Mouse (Mus musculus): ENCODE measurements at regions not wholly inside any gene's neighbourhood (a gene's known extent, or its start where the extent isn't known, plus 50 kb on each side); places are given as distances from the start of the nearest gene placed in this dataset.
"Not testable (repeated sequence)": the region's sequence is repeated elsewhere in the genome, so short reads cannot be mapped to it uniquely, and the experiment has no call there.

DNA sequence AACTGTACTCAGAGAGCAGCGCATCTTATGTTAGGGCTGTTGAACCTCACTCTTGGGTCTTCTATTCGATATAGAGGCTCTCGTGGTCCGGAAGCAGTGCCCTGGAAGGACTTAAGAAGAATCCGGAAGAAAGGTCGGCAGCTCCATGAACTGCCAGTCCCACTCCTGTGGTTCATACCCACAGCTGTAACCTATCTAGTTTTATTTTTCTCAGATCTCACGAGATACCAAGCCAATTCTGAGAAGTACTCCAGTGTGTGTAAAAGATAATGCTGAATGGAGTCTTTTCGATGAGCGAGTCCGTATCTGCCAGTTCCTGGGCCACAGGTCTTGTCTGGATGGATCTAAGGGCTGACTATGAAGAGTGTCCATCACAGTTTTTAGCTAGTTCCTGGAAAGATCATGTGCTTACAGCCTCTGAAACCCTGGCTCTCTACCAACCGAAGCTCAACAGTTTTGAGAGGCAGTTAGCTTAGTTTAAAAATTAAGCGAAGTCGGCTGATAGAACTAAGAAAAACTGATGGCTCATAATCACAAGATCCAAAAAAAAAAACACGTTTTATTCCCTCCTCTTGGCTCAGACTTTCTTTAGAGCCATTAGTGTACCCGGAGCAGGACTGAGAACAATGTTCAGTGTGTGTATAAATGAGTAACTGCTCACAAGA is 86.5 kb upstream of the Abca1 start:
- H3K9ac ChIP-seq (ENCODE audit: low read depth, low read length) = no peak overlapping the region
- H3K4me3 ChIP-seq (ENCODE audit: low read depth, low read length) = no peak overlapping the region
- TF ChIP-seq CTCF (IDR thresholded peaks at IDR 0.05; ENCODE audit: low read depth) = no peak
- H3K27me3 ChIP-seq (replicated peaks; ENCODE audit: control insufficient read depth, insufficient read depth, low read length) = no peaks in the 10 kb centered on the region
- H3K9me3 ChIP-seq (ENCODE audit: control insufficient read depth) = no peaks in the 10 kb centered on the region
- no peaks in the 10 kb centered on the region for H3K4me1 ChIP-seq (replicated peaks; ENCODE audit: control insufficient read depth, insufficient read depth, low read length)
- ATAC-seq = no peak
- H3K27ac ChIP-seq (ENCODE audit: low read depth, low read length) = no peak overlapping the region
- 82% methylated on average over 15 of the region's 15 CpGs for WGBS
- no peak overlapping the region for H3K4me2 ChIP-seq (replicated peaks; ENCODE audit: low read depth)
- no peaks in the 10 kb centered on the region for H3K36me3 ChIP-seq (ENCODE audit: control insufficient read depth, insufficient read depth)

DNA sequence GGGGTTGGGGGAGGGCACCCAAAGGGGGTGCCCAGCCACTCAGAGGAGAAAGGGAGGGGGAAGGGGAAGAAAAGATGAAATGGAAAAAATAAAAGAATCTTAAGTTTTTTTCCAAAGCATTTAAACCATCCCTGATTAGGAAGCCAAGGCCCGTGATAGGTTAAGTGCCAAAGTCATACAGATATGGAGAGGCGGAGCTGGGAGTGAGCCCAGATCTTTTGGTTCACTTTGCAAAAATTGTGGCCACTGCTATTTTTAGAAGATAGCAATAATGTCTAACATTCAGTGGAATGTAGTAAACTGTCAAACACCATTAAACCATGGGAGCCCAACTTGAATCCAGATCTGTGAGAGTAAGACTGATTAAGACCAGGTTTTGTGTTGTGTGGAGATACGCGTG is 85.9 kb upstream of the Abca1 start:
- Histone ChIP-seq H3K36me3 (ENCODE audit: control insufficient read depth, insufficient read depth) (no peaks in the 10 kb centered on the region), H3K4me1 (replicated peaks; ENCODE audit: control insufficient read depth, insufficient read depth, low read length) (no peaks in the 10 kb centered on the region), H3K27me3 (replicated peaks; ENCODE audit: control insufficient read depth, insufficient read depth, low read length) (no peaks in the 10 kb centered on the region), H3K9ac (ENCODE audit: low read depth, low read length) (no peak overlapping the region), H3K27ac (ENCODE audit: low read depth, low read length) (no peak overlapping the region), H3K4me2 (replicated peaks; ENCODE audit: low read depth) (no peak overlapping the region), H3K9me3 (ENCODE audit: control insufficient read depth) (no peaks in the 10 kb centered on the region), H3K4me3 (ENCODE audit: low read depth, low read length) (no peak overlapping the region)
- TF ChIP-seq CTCF (IDR thresholded peaks at IDR 0.05; ENCODE audit: low read depth) = no peak
- 95% methylated on average over 4 of the region's 4 CpGs for WGBS
- no peak for ATAC-seq

DNA sequence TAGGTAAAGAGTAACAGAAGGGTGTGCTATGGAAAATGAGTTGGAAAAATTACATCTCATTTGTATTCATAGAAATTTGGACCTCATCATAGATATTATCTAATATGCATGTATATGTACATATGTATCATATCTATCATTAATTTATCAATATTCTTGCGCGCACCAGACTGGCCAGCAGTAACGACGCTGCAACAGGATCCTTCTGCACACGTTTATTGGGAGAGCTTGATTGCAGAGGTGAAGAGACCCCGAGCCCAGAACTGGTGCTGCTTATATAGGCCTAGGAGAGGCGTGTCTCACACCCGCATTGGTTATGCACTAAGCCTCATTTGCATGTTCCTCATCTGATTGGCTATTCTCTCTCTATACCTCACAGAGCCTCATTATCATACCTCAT is 83.8 kb upstream of the Abca1 start:
- H3K4me3 ChIP-seq (ENCODE audit: low read depth, low read length); H3K27me3 ChIP-seq (replicated peaks; ENCODE audit: control insufficient read depth, insufficient read depth, low read length); H3K9me3 ChIP-seq (ENCODE audit: control insufficient read depth); H3K9ac ChIP-seq (ENCODE audit: low read depth, low read length); ATAC-seq; H3K4me2 ChIP-seq (replicated peaks; ENCODE audit: low read depth); H3K4me1 ChIP-seq (replicated peaks; ENCODE audit: control insufficient read depth, insufficient read depth, low read length); H3K36me3 ChIP-seq (ENCODE audit: control insufficient read depth, insufficient read depth); H3K27ac ChIP-seq (ENCODE audit: low read depth, low read length): not testable (repeated sequence)
- 91% methylated on average over 8 of the region's 8 CpGs for WGBS

DNA sequence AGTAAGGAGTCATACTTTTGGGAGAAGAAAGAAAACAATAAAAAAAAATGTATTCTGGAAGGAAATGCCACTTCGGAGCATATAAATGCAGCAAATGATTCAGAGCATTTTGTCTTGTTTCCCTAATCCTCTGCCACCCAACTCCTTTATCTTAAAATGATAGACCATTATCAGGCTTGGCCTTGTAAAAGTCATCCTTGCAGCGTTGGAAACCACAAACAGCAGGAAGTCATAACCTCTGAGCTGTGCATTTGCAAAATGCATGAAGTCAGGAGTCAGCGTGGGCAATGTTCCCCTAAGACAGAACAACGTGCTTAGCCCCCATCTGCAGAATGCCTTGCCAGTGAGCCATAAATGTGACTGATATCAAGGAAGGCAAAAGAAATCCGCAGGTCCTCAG is 80.2 kb upstream of the Abca1 start:
- Histone ChIP-seq H3K4me1 (replicated peaks; ENCODE audit: control insufficient read depth, insufficient read depth, low read length) (no peaks in the 10 kb centered on the region), H3K36me3 (ENCODE audit: control insufficient read depth, insufficient read depth) (no peaks in the 10 kb centered on the region), H3K9me3 (ENCODE audit: control insufficient read depth) (no peaks in the 10 kb centered on the region), H3K27ac (ENCODE audit: low read depth, low read length) (no peak overlapping the region), H3K27me3 (replicated peaks; ENCODE audit: control insufficient read depth, insufficient read depth, low read length) (no peaks in the 10 kb centered on the region), H3K4me2 (replicated peaks; ENCODE audit: low read depth) (no peak overlapping the region), H3K4me3 (ENCODE audit: low read depth, low read length) (no peak overlapping the region), H3K9ac (ENCODE audit: low read depth, low read length) (no peak overlapping the region)
- WGBS = 39% methylated on average over 5 of the region's 5 CpGs
- ATAC-seq = no peak
- no peak for TF ChIP-seq CTCF (IDR thresholded peaks at IDR 0.05; ENCODE audit: low read depth)

DNA sequence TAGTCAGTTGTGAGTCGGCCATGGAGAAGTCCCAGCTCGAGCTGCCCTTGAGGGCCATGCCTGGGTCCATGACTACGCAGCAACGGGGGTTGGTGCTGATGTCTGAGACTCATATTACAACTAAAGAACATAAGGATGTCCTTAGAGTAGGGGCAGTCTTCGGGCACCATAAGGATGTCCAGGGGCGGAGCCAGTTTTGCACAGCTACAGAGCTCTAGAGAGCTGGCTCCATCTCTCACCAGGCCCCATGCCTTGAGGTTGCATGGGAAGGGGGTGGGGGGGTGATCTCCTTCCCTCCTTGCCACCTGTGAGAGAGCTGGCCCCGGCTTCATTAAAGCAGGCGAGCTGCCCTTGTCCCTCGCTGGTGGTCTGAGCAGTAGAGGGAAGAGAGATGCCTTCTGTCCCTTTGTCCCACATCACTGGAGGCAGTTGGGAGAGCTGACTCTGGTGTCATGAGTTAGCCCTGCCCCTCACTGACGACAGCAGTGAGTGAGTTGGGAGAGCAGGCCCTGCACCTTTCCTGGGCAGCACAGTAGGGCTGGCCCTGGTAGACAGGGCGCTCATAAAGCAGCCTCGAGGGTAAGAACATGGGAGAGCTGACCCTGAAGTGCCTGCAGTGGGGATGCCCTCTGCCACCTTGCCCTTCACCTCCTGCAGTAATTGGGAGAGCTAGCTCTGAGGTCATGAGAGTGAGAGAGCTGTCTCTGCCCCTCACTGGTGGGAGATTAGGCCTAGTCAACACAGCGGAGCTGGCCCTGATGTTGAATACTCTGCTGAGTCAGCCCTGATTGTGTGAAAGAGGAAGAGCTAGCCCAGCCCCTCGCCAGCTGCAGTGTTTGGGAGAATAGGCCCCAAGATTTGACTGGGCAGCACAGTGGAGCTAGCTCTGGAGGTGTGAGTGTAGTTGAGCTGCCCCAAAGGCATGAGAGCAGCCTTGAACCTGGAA is 78.9 kb upstream of the Abca1 start:
- H3K4me1 ChIP-seq (replicated peaks; ENCODE audit: control insufficient read depth, insufficient read depth, low read length) = no peaks in the 10 kb centered on the region
- H3K9me3 ChIP-seq (ENCODE audit: control insufficient read depth) = no peaks in the 10 kb centered on the region
- H3K36me3 ChIP-seq (ENCODE audit: control insufficient read depth, insufficient read depth) = no peaks in the 10 kb centered on the region
- H3K27me3 ChIP-seq (replicated peaks; ENCODE audit: control insufficient read depth, insufficient read depth, low read length) = no peaks in the 10 kb centered on the region
- no peak overlapping the region for H3K4me3 ChIP-seq (ENCODE audit: low read depth, low read length)
- ATAC-seq = no peak
- no peak overlapping the region for H3K27ac ChIP-seq (ENCODE audit: low read depth, low read length)
- 83% methylated on average over 14 of the region's 14 CpGs for WGBS
- TF ChIP-seq CTCF (IDR thresholded peaks at IDR 0.05; ENCODE audit: low read depth) = no peak
- no peak overlapping the region for H3K4me2 ChIP-seq (replicated peaks; ENCODE audit: low read depth)
- no peak overlapping the region for H3K9ac ChIP-seq (ENCODE audit: low read depth, low read length)

DNA sequence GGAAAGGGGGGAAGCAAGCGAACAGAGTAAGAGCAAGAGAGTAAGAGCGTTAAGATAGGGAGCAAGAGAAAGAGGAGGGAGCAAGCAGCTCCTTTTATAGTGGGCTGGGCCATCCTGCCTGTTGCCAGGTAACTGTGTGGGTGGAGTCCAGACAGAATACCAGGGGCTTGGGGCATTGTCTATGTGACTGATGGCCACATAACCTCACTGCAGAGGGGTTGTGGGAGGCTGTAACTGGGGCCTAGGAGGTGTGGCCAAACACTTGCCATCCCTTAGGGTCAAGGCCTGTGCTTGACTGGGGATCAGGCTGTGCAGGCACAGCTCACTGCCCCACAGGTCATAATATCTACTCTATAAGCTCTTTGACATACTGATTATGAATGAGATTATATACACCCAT is 76.2 kb upstream of the Abca1 start:
- no peak overlapping the region for H3K4me3 ChIP-seq (ENCODE audit: low read depth, low read length)
- 56% methylated on average over 2 of the region's 2 CpGs for WGBS
- no peak overlapping the region for H3K4me2 ChIP-seq (replicated peaks; ENCODE audit: low read depth)
- H3K27me3 ChIP-seq (replicated peaks; ENCODE audit: control insufficient read depth, insufficient read depth, low read length) = no peaks in the 10 kb centered on the region
- H3K9me3 ChIP-seq (ENCODE audit: control insufficient read depth) = no peaks in the 10 kb centered on the region
- H3K9ac ChIP-seq (ENCODE audit: low read depth, low read length) = no peak overlapping the region
- no peak for ATAC-seq
- H3K27ac ChIP-seq (ENCODE audit: low read depth, low read length) = no peak overlapping the region
- no peaks in the 10 kb centered on the region for H3K36me3 ChIP-seq (ENCODE audit: control insufficient read depth, insufficient read depth)
- no peak for TF ChIP-seq CTCF (IDR thresholded peaks at IDR 0.05; ENCODE audit: low read depth)
- no peaks in the 10 kb centered on the region for H3K4me1 ChIP-seq (replicated peaks; ENCODE audit: control insufficient read depth, insufficient read depth, low read length)
